Mouse (Mus musculus) induced T-regulatory cell, adult 2 months (primary cell): ENCODE measurements around the gene Nxnl1.
A peak's percentile ranks its signal among the peaks of the same experiment; 100 is the strongest.

Experiments
- DNase-seq: peaks from one replicate; pipeline ENCODE4 v3.0.0-alpha.2; 2012; ENCODE audit warnings: low read depth

The Nxnl1 gene

DNA sequence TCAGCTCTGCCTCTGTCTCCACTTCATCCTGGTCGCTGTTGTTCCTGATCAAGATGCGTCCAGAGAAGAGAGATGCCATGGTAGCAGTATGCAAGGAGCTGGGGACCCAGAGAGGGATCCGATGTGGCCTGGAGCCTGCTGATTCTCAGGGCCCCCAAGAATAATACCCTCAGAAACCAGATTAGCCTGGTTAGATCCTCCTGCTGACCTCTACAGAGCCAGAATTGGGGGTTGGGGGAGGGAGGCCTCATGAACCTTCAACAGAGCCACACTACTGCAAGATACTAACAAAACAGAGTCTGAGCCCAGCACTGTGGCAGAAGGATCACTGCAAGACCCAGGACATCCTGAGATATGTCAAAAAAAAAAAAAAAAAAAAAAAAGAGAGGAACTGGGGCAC is at the start of gene Nxnl1:
Nxnl1 (minus strand) TSS at position 101 of the 400 bp plus-strand sequence.
- DNase-seq = no peak

DNA sequence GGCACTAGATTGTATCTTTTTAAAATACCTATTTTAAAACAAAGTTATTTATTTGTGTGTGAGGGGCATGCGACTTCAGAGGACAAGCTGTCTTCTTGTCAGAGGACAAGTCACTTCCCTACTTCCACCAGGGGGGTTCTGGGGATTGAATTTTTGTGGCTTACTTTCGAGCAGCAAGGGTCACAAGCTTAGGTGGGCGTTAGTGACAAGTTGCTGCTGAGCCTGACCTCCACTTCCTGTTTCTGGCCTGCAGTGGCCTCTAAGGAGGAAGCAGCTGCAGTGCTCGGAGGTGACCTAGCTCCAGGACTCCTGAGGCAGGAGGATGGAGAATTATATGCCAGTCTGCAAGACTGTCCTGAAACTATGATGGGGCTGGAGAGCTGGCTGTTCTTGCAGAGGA is 47.0 kb upstream of the Nxnl1 start:
- DNase-seq = no peak

DNA sequence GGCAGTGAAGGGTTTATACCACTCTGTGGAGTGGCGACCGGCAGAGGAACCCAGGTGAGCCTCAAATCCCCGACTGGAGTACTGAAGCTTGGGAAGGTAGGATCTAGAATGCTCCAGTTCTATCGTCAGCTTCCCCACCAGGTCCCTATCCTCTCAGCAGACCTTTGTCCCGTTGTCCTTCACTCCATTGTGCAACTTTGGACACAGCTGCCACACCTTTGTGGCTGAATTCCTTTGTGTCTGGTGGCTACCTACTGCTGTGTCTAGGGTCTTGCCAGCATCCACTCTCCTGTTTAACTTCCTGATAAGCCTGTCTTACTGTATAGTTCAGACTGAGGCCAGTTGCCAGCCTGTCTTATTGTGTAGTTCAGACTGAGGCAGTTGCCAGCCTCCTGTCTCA is 45.7 kb upstream of the Nxnl1 start:
- peak; percentile 15 for DNase-seq

- DNase-seq = peak; percentile 99
Measured at GRCm38 (mm10) chr8:71610822-71611651, 44.6 kb upstream of the Nxnl1 start, which contains the start of gene Colgalt1. Colgalt1 (plus strand) TSS chr8:71610998.

DNA sequence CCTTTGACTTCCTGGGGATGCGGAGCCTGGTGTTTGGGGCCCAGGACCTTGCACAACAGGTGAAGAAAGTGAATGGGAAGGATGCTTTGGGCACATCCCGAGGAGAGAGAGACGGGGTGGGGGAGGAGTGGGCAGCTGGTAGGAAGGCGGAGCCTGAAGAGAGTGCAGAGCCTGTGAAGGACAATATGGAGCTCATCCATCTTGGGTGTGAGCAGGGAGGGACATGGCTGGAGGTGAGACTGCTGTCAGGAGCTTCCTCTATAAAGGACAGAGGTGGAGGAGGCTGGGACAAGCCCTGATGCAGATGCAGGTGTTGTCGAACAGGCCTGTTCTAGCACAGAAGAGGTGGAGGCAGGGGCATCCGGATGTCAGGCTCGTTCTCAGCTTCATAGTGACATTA is 37.6 kb upstream of the Nxnl1 start:
- no peak for DNase-seq

DNA sequence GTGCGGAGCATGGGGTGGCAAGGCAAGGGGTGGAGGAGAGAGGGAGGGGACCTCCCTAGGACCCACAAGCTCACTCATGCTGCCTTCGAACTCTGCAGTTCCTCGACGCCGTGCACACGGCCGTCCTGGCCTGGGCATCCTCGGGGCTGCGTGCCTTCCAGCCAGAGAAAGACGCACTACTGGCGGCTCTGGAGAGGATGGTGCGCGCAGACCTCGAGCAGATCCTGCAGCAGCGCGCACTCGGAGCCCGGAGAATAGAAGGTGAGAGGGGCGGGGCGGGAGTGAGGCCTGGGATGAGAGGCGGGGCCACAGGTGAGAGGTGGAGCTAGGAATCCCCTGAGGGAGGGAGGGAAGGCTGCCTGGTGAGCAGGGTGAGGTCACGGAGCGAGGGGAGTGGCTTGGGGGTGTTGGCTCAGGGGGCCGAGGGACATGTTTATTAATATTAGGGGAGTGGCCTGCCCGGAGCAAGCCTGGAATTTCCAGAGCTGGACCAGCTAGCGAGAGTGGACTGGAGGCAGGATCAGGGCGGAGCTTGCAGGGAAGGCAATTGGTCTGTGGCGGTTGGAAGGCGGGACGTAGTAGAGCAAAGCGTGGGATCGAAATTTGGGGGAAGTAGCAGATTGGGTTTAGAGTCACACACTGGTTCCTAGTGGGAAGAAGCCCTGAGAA is 36.4 kb upstream of the Nxnl1 start:
- DNase-seq = no peak

DNA sequence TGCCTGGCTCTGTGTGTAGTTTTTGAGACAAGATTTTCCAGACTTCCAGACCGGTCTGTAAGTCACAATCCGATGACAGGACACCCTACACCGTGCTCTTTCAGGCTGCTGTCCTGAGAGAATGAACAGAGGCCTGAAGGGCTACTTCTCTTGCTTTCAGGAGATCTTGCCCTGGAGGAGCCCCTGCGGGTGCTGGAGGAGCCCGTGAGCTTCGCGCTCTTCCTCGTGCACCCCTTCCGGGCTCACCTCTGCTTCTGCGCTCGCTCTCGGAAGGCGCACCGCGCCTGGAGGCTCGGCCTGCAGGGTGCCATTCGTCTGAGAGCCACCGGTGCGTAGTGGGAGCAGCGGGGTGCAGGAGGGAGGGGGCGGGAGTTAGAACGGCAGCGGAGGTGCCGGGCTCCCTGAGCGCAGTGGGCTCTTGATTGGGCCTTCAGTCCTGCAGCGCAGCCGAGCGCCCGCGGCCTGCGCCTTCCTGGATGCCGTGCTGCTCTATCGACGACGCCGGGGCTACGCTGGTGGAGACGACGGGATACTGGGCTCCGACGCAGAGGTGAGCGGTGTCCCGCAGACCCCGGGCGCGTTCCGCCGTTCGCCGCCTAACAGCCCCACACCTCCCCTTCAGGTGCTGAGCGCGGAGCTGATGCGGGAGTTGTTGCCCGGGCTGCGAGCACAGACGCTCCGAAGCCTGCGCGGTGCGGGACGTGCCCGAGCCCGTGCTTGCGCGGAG is 35.7 kb upstream of the Nxnl1 start:
- peak; percentile 69 for DNase-seq

DNA sequence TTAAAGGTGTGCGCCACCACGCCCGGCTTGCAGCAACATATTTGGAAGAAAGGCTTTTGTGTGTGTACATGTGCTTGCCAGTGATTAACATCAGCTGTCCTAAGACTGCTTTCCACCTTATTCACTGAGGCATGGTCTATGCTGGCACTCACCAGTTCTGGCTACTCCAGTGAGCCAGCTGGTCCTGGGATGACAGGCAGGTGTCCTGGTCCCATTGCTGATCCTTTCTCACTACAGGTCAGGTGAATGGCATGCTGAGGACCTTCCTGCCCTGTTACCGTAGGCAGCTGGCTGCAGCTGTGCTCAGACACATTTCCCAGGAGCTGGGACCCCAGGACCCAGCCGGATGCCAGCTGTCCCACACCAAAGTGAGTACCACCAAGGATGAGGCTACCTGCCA is 32.4 kb upstream of the Nxnl1 start:
- DNase-seq = no peak

DNA sequence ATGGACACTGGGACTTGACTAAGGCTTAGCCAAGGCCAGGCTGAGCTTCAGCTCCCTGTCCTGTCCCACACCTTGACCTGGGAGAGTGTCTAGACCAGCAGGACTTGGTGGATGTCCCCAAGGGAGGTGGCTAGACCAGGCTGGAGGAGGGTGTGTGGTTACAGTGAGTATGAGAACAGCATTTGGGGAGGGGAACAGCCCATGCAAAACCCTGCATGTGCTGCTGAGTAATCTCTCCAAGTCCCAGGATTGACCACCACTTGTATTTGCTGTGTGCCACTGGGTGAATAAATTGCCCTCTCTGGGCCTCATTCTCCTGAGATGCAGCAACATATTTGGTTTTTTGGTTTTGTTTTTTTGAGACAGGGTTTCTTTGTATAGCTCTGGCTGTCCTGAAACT is 32.0 kb upstream of the Nxnl1 start:
- no peak for DNase-seq

GRCm38 (mm10) chr8:71597451-71597850 is 31.1 kb upstream of the Nxnl1 start, which contains the start of gene Fam129c:
Fam129c (plus strand) TSS chr8:71597648.
- no peak for DNase-seq

GRCm38 (mm10) chr8:71596798-71597197 is 30.4 kb upstream of the Nxnl1 start:
- DNase-seq = peak; percentile 57

DNA sequence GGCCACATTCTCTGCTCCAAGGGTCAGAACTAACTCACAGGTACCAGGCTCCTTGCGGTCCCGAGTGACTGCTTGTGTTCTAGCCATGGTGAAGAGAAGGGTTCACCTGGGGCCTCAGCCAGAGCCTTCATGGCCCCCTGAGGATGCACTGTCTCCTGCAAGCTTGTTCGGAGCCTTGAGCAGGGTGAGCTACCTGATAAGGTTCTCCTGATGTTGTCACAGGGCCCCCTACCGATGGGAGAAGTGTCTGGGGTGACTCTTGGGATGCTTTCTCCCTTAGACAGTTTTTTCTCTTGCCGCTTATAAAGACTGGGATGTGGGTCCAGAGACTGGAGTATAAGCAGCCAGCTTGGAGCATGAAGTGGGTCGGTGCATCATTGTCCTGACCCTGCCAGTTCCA is 30.0 kb upstream of the Nxnl1 start:
- DNase-seq = no peak

DNA sequence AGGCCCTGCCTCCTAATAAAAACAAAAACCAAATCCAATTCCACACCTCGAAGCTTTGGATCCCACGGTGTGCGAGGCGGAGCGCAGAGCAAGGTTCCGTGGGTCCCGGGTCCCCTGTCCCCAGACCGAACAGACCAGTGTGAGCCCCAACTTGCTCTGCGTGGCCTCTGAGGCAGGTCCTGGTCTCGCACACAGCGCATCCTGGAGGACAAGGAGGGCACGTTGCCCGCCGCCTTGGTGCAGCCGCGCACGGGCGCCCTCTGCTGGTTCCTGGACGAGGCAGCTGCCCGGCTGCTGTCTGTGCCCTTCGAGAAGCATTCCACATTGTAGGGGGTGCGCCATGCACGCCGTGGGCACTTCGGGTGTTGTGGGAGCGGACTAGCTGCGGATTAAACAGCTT is 29.5 kb upstream of the Nxnl1 start:
- peak; percentile 91 for DNase-seq

DNA sequence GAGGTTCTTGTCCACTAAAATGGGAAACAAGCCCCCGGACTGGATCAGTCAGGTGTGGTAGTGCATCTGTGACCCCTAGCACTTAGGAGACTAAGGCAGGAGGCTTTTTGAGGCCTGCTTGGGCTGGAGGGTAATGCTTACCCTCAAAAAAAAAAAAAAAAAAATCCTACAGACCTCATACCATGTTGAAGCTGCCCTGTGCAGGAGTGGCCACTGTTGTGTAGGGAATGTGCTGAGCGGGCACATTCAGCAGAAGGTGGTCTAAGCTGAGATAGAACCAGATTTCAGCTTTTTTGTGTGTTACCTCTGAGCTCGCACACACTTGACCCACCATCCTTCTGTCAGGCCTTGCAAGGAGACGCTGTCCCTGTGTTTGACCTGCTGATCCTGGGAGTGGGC is 27.9 kb upstream of the Nxnl1 start:
- DNase-seq = no peak

DNA sequence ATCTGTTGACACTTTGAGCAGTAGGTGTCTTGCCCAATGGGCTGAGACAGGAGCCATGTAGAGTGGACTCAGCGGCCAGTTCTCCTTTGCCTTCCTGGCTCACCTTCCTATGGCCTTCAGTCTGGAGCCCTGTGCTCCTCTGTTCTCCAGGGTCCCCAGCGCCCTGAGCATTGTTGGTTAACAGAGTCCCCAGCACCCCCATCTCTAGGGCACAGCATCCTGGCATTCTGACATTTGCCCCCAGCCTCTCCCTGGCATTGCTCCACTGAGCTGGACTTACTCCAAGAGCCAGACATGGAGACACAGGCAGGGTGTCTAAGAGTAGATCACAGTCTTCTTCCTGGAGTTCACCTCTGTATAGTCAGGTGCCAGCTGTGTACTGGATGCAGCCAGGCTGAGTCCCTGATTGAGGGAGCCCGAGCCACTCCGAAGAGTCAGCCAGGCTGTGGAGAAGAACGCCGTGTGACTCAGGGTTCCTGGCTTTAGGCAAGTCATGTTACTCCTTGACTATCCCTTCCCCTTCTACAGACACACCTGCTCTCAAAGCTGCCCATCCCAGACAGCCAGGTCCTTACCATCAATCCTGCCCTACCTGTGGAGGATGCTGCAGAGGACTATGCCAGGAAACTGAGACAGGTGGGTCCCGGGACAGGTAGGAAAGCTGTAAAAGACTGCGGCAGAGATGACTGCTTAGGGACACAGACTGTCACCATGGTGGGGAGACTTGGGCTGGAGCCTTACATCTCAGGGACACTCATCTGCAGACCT is 27.3 kb upstream of the Nxnl1 start:
- DNase-seq = no peak

GRCm38 (mm10) chr8:71592374-71593170 is 26.2 kb upstream of the Nxnl1 start:
- DNase-seq = peak; percentile 73

GRCm38 (mm10) chr8:71591471-71592373 is 25.3 kb upstream of the Nxnl1 start, which contains the start of gene Pgls:
Pgls (plus strand) TSS chr8:71592176.
- peak; percentile 95 for DNase-seq

- no peak for DNase-seq
Measured at GRCm38 (mm10) chr8:71591017-71591416, 24.6 kb upstream of the Nxnl1 start.

GRCm38 (mm10) chr8:71588762-71589161 is 22.4 kb upstream of the Nxnl1 start:
- no peak for DNase-seq

DNA sequence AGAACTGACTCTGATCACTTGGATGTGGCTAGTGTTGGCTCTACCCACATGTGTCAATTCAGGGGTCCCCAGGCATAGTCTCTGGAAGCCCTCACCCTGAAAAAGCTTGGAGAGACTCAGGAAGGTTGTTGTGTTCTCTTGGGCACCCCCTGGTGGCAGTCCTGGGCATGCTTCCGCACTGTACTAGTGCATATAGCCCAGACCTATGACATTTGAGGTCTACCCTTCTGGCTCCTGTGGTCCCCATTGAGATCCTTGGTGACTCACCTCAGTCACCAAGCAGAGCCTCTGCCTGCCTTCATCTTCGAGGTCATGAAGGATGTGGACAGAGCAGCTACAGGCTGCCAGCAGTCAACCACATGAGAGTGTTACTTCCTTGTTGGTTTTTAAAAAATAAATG is 20.5 kb upstream of the Nxnl1 start:
- peak; percentile 78 for DNase-seq
